Mouse (Mus musculus): ENCODE results near the gene Syngr4.

- TF ChIP-seq POLR2A (IDR thresholded peaks at IDR 0.05; ENCODE audit: low read depth, low read length) (no peak), CTCF (IDR thresholded peaks at IDR 0.05; ENCODE audit: extremely low read depth, insufficient read depth, insufficient read length, insufficient replicate concordance) (no peak)
Observed at GRCm38 (mm10) chr7:45917926-45918325, 21.4 kb upstream of the Syngr4 start.

Data from spleen, adult 2 months (tissue).